Mouse (Mus musculus) heart, adult 18-20 months (tissue): ENCODE data around the gene Asb14. TPM values are rescaled to one million over a fixed set of nuclear protein-coding genes. Genes with fewer than 3 reads are reported as not detected.

Experiments used
- DNase-seq, 2 experiments: peaks; one replicate each; pipeline ENCODE4 v3.0.0; 2021 to 2022; ENCODE audit warnings: mixed read lengths in 1 of 2
- total RNA-seq, 2 experiments: library from RNA; stranded (reverse); gene quantifications; 2 replicates each; pipeline ENCODE4 v1.2.3; 2021

Gene Asb14
- total RNA-seq, 2 experiments from 2014 or later = 101 to 106 TPM

- no peak for DNase-seq
Measured at GRCm38 (mm10) chr14:26960518-26960917, 66.2 kb downstream of the Asb14 start.

Other genes starting within 250 kb of the Asb14 start
- 1 to 10 TPM; 5.3 to 5.5 TPM for gene Pde12, start 224.7 kb upstream of the Asb14 start, total RNA-seq
- under 1 TPM; 0.15 to 0.31 TPM for gene Dnah12, start 201.3 kb upstream of the Asb14 start, total RNA-seq
- 10 to 100 TPM; 13.9 to 16.6 TPM for gene Appl1, start 76.7 kb downstream of the Asb14 start, total RNA-seq
- not detected for gene Hesx1, start 99.9 kb downstream of the Asb14 start, total RNA-seq
- 1 to 10 TPM; 3.7 to 4.1 TPM for gene Il17rd, start 144.4 kb downstream of the Asb14 start, total RNA-seq
- gene Arhgef3, start 220.3 kb downstream of the Asb14 start, total RNA-seq = 10 to 100 TPM; 24.5 to 26.1 TPM